8 mouse cellular contexts compared by ENCODE assay signal in genomic region chr14:55055167-55055834, GRCm38 (mm10). TPM values are rescaled to one million over a fixed set of nuclear protein-coding genes. Genes with fewer than 3 reads are reported as not detected.
A peak's percentile ranks its signal among the peaks of the same experiment; 100 is the strongest.
DNase-seq lines count a peak whose midpoint lies in the region; ATAC-seq and TF ChIP-seq lines count a peak whose summit lies in the region.

No protein-coding gene starts in this region.

- peak; percentile 52 for TF ChIP-seq CTCF in layer of hippocampus, adult 2 months (conservative IDR thresholded peaks at IDR 0.05)

- no peaks in the 10 kb centered on the region for H3K9me3 ChIP-seq in kidney, embryonic 15.5 days (replicated peaks)
- no peaks in the 10 kb centered on the region for H3K9me3 ChIP-seq in midbrain, embryonic 16.5 days (replicated peaks; ENCODE audit: control insufficient read depth, low read length, poor library complexity, severe bottlenecking)

- no peak overlapping the region for H3K9ac ChIP-seq in kidney, embryonic 15.5 days
- H3K9ac ChIP-seq in midbrain, embryonic 16.5 days (ENCODE audit: low read depth, low read length) = no peak overlapping the region

- 80% methylated on average over 11 of the region's 11 CpGs for WGBS in kidney, embryonic 15.5 days
- WGBS in midbrain, embryonic 16.5 days = 54% methylated on average over 11 of the region's 11 CpGs

- H3K4me3 ChIP-seq in kidney, embryonic 15.5 days (replicated peaks) = no peak overlapping the region
- peak overlapping the region; percentile 47 for H3K4me3 ChIP-seq in layer of hippocampus, adult 2 months
- H3K4me3 ChIP-seq in midbrain, embryonic 16.5 days (ENCODE audit: low read depth, low read length) = peak overlapping the region; percentile 9

- peak; percentile 42 for DNase-seq in kidney, adult 18-20 months
- DNase-seq in adrenal gland, adult 8-10 months = peak; percentile 92
- peak; percentile 45 for DNase-seq in fibroblast of lung, adult 2 months (ENCODE audit: low read depth)
- DNase-seq in layer of hippocampus, adult 2 months (ENCODE audit: low spot score in 2 of 2) = peak; percentile 91 to 92
- no peak for DNase-seq in urinary bladder, adult 18-20 months (ENCODE audit: low spot score in 2 of 2)

- H3K27me3 ChIP-seq in kidney, embryonic 15.5 days = no peaks in the 10 kb centered on the region
- H3K27me3 ChIP-seq in midbrain, embryonic 16.5 days (ENCODE audit: control insufficient read depth, insufficient read depth, low read depth, low read length) = no peaks in the 10 kb centered on the region

- no peak overlapping the region for H3K4me2 ChIP-seq in kidney, embryonic 15.5 days
- peak overlapping the region; percentile 54 for H3K4me2 ChIP-seq in midbrain, embryonic 16.5 days (ENCODE audit: low read length)

- H3K36me3 ChIP-seq in kidney, embryonic 15.5 days = no peaks in the 10 kb centered on the region
- no peaks in the 10 kb centered on the region for H3K36me3 ChIP-seq in midbrain, embryonic 16.5 days (ENCODE audit: control insufficient read depth, insufficient read depth, low read length)

- H3K27ac ChIP-seq in kidney, embryonic 15.5 days = no peak overlapping the region
- H3K27ac ChIP-seq in layer of hippocampus, adult 2 months = peak overlapping the region; percentile 92
- H3K27ac ChIP-seq in midbrain, embryonic 16.5 days (ENCODE audit: low read length) = peak overlapping the region; percentile 95

- peaks cover 4% of the 10 kb centered on the region; the same call in 1 of the 2 replicates for H3K4me1 ChIP-seq in kidney, embryonic 15.5 days
- H3K4me1 ChIP-seq in midbrain, embryonic 16.5 days (ENCODE audit: control insufficient read depth, insufficient read depth, low read length) = peaks cover 24% of the 10 kb centered on the region

- no peak for ATAC-seq in kidney, embryonic 15.5 days (replicated peaks; ENCODE audit: low FRiP score)
- ATAC-seq in midbrain, embryonic 16.5 days = peak; percentile 41
- ATAC-seq in inflammation-experienced regulatory T-cells, adult 6 months = no peak

RNA-seq across cellular contexts. Expression of gene Zfhx2, which starts 36.8 kb away (rescaled TPM):
- 6.0 and 6.5 TPM in 2 replicates for polyA plus RNA-seq in kidney, embryonic 15.5 days (2015; fragmentation: Nextera tagmentation; extraction: Ambion mirVana)
- total RNA-seq in adrenal gland, adult 8-10 months (2022) = 10 to 100 TPM in 2 of 4 experiments, 1 to 10 TPM in 2; 6.9 to 17.8 (median 11.7) TPM
- total RNA-seq in layer of hippocampus, adult 2 months (2021) = 10 to 100 TPM; 55.5 to 67.3 TPM
- polyA plus RNA-seq in midbrain, embryonic 16.5 days (2015; fragmentation: Nextera tagmentation; extraction: Ambion mirVana) = 25.9 and 34.6 TPM in 2 replicates
- polyA plus RNA-seq in inflammation-experienced regulatory T-cells, adult 6 months (2017; shearing (Covaris generic)) = 1 to 10 TPM; 4.1 to 4.9 (median 4.2) TPM

RNA-seq across cellular contexts. Expression of gene Thtpa, which starts 39.3 kb away (rescaled TPM):
- polyA plus RNA-seq in kidney, embryonic 15.5 days (2015; fragmentation: Nextera tagmentation; extraction: Ambion mirVana) = 21.0 and 21.5 TPM in 2 replicates
- total RNA-seq in adrenal gland, adult 8-10 months (2022) = 10 to 100 TPM; 16.1 to 22.6 (median 21.0) TPM
- 10 to 100 TPM; 19.3 to 23.7 TPM for total RNA-seq in layer of hippocampus, adult 2 months (2021)
- 37.0 and 38.6 TPM in 2 replicates for polyA plus RNA-seq in midbrain, embryonic 16.5 days (2015; fragmentation: Nextera tagmentation; extraction: Ambion mirVana)
- polyA plus RNA-seq in inflammation-experienced regulatory T-cells, adult 6 months (2017; shearing (Covaris generic)) = 10 to 100 TPM in 1 of 3 experiments, 1 to 10 TPM in 2; 7.8 to 12.1 (median 9.3) TPM

RNA-seq across cellular contexts. Expression of gene Ngdn, which starts 40.0 kb away (rescaled TPM):
- 79.5 and 85.4 TPM in 2 replicates for polyA plus RNA-seq in kidney, embryonic 15.5 days (2015; fragmentation: Nextera tagmentation; extraction: Ambion mirVana)
- total RNA-seq in adrenal gland, adult 8-10 months (2022) = 10 to 100 TPM; 35.3 to 44.0 (median 39.4) TPM
- 10 to 100 TPM; 30.3 to 34.9 TPM for total RNA-seq in layer of hippocampus, adult 2 months (2021)
- 44.8 and 48.7 TPM in 2 replicates for polyA plus RNA-seq in midbrain, embryonic 16.5 days (2015; fragmentation: Nextera tagmentation; extraction: Ambion mirVana)
- 100 to 1,000 TPM; 177 to 182 (median 181) TPM for polyA plus RNA-seq in inflammation-experienced regulatory T-cells, adult 6 months (2017; shearing (Covaris generic))

RNA-seq across cellular contexts. Expression of gene Ap1g2, which starts 51.1 kb away (rescaled TPM):
- 15.9 and 18.9 TPM in 2 replicates for polyA plus RNA-seq in kidney, embryonic 15.5 days (2015; fragmentation: Nextera tagmentation; extraction: Ambion mirVana)
- total RNA-seq in adrenal gland, adult 8-10 months (2022) = 10 to 100 TPM; 24.5 to 29.3 (median 26.0) TPM
- total RNA-seq in layer of hippocampus, adult 2 months (2021) = 10 to 100 TPM; 15.4 to 19.3 TPM
- polyA plus RNA-seq in midbrain, embryonic 16.5 days (2015; fragmentation: Nextera tagmentation; extraction: Ambion mirVana) = 9.0 and 9.2 TPM in 2 replicates
- 100 to 1,000 TPM; 103 to 111 (median 110) TPM for polyA plus RNA-seq in inflammation-experienced regulatory T-cells, adult 6 months (2017; shearing (Covaris generic))

Comparison
In these comparisons a context has a peak if more than half of its experiments do, and no peak if none do; other contexts are left out.
1. DNase-seq: peak in kidney, adult 18-20 months (single experiment), adrenal gland, adult 8-10 months (single experiment), fibroblast of lung, adult 2 months (single experiment) and layer of hippocampus, adult 2 months (2 of 2); none in urinary bladder, adult 18-20 months (0 of 2).